Mouse (Mus musculus): ENCODE results near the gene Zdhhc1.

Gene Zdhhc1

DNA sequence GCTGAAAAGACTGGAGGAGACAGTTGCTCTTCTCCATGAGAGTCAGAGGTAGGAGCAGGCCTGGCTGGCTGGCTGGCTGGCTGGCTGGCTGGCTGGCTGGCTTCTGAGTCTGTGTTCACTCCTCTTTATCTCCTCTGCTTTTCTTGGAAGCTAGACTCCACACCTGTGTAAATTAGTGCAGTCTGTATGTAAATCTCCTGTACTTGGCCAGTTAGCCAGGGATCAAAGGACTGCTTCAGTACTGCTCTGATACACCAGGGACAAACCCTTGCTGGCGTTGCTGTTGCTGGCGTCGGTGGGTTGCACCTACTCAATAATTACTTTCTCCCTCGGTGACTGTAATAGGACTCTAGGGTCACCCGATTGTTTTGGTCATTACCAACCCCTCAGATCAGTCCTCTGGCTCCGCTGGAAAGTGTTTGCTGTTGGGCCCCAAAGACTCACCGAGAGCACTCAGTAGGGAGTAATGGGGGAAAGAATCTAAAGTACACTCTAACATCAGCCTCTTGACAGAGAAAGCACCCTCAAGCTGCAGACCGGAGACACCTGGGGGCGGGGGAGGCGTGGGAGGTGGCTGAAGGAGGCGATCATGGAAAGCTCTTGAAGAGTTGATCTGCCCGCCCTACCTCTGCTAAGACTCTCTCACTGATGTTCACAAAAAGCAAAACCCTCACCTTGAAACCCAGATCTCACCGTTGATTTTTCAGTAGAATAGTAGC lies 35.5 kb downstream of the Zdhhc1 start:
- no peak for DNase-seq (ENCODE audit: low read depth, low spot score)

DNA sequence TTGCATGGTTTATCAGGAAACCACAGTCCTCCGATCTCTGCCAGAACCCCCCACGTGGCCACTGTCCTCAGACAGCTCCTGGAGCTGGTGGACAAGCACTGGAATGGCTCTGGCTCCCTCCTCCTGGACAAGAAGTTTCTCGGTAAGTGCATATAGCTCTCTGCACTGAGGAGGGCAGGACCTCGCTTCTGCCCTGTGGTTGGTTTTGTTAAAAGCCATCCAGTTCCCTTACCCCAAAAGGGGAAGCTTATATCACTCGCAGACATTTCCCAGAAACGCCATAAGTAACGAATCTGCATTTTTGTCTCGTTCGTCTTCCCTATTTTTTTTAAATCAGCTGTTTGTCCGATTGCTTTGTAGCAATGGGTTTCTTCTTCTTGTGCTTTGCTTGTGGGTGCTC lies 41.5 kb downstream of the Zdhhc1 start:
- no peak for DNase-seq (ENCODE audit: low read depth, low spot score)

DNA sequence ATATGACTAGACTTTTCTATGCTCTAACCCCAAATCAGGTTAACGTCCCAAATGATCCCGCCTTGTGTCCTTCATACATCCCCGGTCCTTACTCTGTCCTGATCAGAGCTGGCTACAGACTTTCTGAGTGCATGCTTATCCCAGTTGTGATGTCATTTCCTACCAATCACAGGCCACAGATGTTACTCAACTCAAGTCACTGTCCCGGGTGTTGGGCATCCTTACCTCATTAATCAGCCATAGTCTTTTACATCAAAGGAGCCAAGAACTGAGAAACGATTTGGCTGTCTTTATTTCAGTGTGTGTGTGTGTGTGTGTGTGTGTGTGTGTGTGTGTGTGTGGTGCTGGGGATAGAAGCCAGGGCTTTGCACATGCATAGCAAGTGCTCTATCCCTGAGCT lies 42.6 kb downstream of the Zdhhc1 start:
- DNase-seq (ENCODE audit: low read depth, low spot score): no peak

DNA sequence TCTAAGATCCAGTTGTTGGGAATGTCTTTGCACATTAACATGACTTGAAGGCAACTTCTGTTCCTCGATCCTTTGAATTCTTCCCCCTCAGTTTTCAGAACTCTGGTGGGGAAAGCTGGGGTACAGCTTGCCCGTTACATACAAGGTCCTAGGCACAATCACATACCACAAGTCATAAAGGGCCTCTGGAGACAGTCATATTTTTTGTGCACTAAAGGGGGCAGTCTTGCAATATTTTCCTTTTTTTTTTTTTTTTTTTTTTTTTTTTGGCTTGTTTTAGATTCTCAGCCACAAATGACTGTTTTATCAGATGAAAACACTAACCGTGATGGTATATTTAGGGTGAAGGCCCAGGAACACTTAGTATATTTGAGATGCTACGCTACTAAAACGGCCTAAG lies 43.4 kb downstream of the Zdhhc1 start:
- DNase-seq (ENCODE audit: low read depth, low spot score): no peak

DNA sequence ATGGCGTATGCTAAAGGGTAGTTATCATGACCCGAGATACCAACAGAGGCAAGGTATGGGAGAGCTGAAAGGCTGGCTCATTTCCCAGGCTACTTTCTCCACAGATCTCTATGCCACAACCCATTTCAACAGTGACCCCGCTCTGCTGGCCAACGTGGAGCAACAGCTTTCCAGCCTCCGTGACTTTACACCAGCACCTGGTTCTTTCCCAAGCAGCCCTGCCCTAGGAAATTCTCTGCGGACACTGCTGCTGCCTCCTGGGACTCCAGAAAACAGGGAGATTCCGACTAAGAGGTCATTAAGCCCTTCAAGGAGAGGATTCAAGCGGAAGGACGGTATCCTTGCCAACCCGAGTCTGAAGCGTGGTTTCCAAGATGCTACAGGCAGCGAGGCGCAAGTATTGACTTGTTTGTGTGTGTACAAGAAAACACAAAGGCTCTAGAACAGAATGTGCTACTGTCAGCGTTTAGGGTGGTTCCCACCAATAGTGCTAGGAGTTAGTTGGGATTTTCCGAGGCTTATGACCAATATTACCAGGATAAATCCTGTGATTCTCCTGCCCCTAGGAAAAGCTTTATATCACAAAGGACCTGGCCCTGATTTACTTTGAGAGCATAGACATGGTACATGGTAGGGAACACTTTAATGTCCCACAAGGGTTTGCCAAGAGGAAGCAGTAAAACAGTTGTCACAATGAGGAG lies 44.6 kb downstream of the Zdhhc1 start:
- no peak for DNase-seq (ENCODE audit: low read depth, low spot score)

DNA sequence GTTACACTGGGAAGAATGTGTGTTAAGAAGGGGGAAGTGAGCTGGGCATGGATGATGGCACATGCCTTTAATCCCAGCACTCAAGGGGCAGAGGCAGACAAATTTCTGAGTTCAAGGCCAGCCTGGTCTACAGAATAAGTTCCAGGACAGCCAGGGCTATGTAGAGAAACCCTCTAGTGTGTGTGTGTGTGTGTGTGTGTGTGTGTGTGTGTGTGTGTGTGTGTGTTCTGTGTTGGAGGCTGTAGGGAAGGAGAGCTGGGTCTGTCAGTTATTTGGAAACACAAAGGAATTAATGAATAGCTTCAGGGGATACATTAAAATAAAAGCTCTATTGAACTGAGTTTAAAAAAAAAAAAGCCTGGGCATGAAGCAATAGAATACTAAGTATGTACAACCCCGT lies 45.7 kb downstream of the Zdhhc1 start:
- DNase-seq (ENCODE audit: low read depth, low spot score): no peak

DNA sequence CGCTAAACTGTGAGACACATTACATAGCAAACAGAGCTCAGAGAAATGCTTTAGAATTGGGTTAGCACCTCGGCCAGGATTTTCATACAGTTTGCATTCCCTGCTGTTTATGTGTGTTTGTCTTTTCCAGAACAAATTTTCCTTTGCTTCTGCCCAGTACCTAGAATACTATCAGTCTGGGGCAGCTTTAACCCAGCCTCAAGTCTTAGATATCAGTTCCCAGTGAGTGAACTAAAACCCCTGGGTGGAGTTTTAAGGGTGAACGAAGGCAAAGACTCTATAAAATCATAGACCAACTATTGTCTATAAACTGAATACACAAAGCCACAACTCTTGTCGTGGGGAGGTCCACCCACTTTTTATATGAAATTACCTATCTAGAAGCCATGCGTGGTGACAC lies 48.1 kb downstream of the Zdhhc1 start:
- no peak for DNase-seq (ENCODE audit: low read depth, low spot score)

DNA sequence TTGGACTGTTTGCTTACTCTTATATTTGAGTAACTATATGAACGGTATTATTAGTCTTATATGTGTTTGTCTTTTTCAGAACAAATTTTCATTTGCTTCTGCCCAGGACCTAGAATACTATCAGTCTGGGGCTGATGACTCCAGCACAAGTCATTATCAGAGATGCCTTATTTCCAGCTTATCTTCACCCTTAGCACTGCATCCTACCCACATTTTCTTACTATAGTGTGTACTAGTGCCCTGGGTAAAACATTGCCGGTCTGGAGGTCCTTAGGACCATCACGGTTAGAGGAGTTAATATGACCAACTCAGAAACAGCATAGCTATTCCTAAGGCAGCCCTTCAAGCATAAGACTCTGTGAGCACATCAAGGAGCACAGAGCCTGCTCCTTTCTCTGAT lies 48.5 kb downstream of the Zdhhc1 start:
- DNase-seq (ENCODE audit: low read depth, low spot score): no peak

DNA sequence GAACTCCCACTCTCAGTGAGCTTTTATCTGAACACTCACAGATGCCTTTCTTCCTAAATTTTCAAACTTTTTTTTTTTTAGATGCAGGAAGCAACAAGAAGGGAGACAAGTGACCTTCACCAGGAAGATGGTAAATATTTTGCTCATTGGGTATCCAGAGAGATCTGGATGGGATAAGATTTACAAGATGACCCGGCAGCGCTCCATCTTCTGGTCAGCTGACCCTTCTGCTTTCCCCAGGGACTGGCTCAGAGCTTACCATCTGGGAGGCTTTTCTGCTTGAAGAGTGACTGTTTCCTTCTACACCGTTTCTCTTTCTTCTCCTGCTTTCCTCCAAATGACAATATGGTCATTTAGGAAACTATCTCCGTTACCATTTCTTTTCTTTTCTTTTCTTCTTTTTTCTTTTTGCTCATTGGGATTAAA lies 50.6 kb downstream of the Zdhhc1 start:
- peak; percentile 48 for DNase-seq (ENCODE audit: low read depth, low spot score)

DNA sequence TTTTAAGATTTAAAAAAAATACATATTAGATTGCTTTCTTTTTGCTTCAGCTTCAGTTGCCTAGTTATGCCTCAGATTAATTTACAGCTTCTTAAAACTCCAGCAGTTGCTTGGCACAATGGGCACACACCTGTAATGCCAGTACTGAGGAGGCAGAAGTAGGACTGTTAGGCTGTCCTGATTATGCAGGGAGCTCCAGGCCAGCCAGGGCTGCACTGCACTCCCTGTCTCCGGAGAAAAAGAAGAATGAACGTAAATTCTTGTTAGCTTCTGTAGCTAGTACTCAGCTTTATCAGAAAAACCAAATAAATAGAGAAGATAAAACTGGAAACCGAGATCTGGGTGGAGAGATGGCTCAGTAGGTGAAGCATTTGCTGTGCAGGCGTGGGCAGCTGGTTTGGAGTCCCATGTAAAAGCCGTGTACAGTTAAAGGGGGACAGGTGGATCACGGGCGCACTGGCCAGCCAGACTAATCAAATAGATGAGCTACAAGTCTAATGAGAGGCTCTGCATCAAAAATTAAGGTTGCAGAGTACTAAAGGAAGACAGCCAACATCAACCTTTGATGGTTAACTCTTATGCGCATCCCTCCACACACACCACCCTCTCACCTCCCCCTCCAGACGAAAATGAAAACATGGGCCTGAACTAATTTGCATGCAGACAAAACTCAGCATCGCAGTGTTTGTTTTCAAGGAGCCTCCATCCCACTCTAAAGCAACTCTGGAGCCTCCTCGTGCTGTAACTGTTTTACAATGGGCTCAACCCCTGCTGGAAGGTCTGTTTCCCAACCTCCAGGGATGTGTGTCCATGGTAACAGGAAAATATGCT lies 51.2 kb downstream of the Zdhhc1 start:
- peak; percentile 34 for DNase-seq (ENCODE audit: low read depth, low spot score)

DNA sequence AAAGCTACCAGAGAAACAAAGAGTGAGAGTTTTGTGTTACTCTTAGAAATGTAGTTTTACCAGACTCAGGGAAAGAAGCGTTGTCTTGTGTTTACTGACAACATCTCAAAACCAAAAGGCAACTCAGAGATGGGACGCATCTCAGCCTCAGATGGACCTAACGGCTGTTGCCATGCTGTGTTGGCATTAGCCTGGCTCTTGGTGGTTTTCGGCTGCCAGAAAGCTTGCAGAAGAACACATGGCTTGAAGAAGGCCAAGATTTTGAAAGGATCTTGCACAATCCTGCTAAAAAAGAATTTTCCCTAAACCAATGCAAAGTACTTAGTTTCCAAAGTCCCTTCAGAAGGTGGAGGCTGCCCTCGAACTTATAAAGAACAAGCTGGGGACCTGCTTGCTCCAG lies 54.0 kb downstream of the Zdhhc1 start:
- no peak for DNase-seq (ENCODE audit: low read depth, low spot score)

DNA sequence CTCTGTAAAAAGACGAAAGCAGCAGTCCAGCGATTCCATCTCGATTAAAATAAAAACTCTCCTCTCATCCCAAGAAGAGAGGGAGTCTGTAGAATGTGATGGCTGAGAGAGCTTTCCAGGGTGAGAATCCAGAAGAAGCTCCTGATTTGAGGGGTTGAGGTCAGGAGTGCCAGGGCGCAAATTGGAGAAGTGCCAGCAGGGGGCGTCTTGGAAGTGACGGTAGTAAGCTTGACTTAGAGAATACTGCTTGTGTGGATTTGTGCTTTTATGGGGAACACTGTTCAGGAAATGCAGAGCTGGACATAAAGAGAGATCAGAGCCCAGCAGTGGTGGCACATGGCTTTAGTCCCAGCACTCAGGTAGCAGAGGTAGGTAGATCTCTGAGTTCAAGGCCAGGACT lies 55.3 kb downstream of the Zdhhc1 start:
- peak; percentile 53 for DNase-seq (ENCODE audit: low read depth, low spot score)

DNA sequence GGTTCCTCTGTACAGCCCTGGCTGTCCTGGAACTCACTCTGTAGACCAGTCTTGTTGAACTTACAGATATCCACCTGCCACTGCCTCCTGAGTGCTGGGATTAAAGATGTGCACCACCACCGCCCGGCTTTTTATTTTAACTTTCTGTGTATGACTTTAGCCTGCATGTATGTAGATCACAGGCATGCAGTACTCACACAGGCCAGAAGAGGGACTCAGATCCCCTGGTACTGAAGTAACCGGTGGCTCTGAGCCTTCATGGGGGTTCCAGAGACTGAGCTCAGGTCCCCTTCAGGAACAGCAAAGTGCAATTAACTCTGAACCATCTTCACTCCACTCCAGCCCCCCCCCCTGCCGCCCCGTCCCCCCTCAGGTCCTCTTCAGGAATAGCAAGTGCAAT lies 57.8 kb downstream of the Zdhhc1 start:
- DNase-seq (ENCODE audit: low read depth, low spot score): no peak

DNA sequence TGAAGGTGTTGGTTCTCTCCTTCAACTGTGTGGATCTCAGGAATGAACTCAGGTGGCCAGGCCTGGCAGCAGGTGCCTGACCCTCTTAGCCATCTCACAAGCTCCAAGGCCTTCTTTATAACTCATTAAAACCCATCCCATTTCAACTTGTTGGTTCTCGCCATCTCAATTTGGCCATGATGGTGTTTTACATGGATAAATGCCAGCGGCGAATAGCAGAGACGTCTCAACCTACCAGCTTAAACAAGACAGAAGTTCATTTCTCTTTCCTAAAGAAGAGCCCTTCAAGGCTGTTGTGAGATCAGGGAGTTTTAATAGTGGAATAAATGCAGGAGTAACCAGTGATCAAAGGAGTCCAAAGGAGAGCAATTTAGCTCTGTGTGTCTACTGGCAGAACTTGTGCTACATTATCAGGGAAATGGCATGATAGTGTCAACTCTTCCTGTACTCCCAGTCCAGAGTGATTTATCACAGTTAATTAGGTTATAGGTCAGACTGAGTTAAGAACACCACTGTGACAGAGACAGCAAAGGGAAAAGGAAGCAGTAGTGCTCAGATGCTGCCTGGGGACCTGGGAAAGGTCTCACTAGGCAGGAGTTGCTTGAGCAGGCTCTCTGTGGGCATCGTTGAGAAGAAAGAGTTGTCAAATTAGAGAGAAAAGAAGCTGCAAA lies 59.5 kb downstream of the Zdhhc1 start:
- DNase-seq (ENCODE audit: low read depth, low spot score): no peak

DNA sequence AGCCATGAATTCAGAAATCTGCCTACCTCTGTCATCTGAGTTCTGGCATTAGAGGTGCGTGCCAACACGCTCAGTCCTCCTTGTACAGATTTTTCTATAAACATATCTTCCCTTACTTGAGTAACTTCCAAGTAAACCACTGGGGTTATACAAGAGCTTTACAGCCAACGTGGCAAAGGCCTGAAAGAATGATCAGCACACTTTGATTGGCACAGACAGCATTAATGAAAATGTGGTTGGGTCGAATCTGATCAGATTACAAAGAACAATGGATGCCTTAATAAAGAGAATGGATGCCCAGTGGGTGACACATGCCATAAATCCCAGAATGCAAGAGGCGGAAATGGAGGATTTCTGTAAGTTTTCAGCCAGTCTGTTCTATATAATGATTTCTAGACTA lies 60.5 kb downstream of the Zdhhc1 start:
- no peak for DNase-seq (ENCODE audit: low read depth, low spot score)

DNA sequence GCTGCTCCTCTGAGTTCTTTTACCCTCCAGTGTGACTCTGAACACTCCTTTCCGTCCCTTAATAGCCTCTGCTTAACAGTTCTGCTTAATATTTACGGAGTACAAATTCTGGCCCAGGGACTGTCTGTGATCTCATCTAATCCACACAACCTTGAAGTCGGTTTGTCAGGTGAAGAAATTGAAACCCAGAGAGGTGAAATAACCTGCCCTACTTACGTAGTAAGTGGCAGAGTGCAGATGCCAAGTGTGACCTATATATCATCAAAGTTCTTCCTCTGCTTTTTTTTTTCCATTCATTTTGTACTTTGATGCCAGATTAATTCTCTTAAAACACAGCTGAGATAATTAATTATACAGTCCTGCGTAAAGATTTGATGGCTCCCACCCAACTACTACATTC lies 62.6 kb downstream of the Zdhhc1 start:
- DNase-seq (ENCODE audit: low read depth, low spot score): no peak

DNA sequence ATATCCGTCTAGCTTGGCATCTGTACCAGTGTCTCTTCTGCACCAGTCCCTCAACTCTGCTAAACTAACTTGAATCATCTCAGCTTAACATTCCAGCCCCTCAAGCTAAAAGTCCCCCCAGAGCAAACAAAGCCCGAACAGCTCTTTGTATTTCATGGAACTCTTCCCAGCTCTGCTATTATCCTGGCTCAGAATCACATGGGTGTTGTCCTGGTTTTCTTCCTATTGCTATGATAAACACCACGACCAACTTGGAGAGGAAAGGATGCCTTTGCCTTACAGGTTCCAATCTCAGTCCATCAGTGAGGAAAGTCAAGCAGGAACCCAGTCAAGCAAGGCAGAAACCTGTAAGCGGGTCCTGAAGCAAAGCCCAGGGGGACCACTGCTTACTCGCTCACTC lies 63.2 kb downstream of the Zdhhc1 start:
- no peak for DNase-seq (ENCODE audit: low read depth, low spot score)

DNA sequence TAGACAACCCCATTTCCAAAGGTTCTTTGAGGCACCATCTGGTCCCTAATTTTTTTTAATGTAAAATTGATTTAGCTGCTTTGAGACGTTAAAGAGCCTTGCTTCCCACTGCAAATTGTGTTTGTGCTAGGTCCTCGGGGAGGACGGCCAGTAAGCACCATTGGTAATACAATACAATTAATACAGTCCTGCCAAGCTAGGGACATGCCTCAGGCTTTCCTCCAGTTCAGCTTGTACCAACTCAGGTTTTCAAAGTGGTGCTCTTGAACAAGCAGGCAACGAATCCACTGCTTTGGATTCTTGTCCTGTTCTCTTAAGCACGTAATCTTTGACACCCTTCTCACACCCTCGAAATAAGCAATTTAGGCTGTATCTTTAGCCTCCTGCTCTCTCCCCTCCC lies 63.7 kb downstream of the Zdhhc1 start:
- DNase-seq (ENCODE audit: low read depth, low spot score): no peak

DNA sequence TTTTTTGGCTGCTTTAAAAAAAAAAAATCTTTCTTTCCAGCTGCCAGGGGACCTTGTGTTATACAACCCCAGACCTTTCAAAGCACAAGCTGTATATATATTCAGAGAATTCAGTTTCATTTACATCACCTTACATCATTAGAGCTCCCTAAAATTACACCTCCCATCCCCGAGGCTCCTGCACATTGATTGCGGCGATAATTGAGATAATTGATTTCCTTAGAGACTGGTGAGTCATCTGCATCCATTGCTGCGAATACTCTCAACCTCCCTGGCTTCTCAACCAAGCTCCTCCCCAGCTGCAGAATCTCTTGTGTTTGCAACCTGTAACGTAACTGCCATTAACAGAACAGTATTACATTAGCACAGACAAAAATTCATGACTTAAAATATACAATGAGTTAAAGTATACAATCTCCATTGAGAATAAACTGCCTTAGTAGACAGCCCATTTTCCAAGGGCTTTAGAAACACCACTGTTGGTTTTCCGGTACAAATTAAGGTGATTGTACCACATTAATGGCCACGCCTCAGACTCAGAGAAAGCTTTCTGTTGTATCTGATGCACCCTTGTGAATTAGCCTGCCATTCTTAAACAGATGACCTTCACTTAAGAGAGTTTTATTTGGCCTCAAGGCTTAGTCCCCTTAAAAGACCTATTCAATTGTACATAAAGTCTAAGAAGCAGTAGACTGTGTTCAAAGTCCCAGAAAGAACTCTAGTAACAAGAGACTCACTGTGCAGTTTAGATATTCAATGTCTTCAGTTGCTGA lies 64.8 kb downstream of the Zdhhc1 start:
- DNase-seq (ENCODE audit: low read depth, low spot score): no peak

DNA sequence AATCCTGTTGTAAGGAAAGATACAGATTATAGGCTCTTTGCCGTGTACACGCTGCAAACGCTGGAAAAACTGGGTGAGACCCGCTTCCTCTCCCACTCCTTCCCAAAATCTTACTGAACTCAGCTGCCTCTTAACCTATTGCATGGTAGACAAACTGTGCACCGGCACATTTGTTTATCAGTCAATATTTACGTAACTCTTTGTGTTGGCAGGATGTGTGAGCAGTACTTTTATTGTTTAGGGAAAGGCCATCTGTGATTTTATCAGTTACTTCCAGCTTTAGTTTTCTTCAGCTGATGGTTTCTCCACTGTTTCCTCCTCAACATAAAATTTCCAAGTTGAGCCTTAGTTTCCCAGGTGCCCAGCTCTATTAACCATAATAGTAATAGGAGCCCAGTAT lies 69.8 kb downstream of the Zdhhc1 start:
- no peak for DNase-seq (ENCODE audit: low read depth, low spot score)

Measured in embryo, embryonic 11.5 days (tissue).